Mouse (Mus musculus): ENCODE data around the gene Shc4.

The Shc4 gene

DNA sequence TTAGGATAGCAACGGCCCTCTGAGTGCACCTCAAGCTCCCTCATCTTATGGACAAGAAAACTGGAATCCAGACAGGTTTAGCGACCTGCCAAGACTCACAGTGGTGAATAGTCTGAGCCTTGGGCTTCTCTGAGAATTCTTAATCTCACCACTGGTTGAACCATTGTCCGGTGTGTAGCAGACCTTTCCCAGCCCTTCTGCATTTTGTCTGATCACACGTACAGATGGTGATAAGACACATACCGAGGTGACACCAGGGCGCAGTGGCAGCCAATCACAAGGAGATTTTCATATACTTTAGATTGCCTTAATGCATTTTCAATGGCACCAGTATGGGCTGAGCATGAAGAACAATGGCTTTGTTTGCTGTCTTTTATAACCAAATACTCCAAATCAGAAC is 95.5 kb downstream of the Shc4 start:
- no peak for DNase-seq

DNA sequence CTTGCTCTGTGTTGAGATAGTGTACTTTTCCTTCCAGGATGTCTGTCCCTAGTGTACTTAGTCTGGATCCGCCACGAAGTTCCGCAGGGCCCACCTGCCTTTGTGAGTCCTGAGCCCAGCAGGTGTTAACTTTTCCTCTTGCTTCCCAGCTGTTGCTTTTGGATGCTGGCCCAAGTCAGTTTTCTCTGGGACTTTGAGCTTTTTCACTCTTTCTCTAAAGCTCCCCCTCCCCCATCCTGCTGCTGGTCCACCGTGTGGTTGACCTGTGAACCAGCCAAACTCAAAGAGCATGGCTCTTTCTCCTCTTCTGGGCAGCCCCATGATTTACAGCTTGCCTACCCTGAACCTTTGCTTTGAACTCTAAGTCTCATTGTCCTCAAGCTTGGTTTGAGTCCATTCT is 97.4 kb downstream of the Shc4 start:
- DNase-seq = no peak

DNA sequence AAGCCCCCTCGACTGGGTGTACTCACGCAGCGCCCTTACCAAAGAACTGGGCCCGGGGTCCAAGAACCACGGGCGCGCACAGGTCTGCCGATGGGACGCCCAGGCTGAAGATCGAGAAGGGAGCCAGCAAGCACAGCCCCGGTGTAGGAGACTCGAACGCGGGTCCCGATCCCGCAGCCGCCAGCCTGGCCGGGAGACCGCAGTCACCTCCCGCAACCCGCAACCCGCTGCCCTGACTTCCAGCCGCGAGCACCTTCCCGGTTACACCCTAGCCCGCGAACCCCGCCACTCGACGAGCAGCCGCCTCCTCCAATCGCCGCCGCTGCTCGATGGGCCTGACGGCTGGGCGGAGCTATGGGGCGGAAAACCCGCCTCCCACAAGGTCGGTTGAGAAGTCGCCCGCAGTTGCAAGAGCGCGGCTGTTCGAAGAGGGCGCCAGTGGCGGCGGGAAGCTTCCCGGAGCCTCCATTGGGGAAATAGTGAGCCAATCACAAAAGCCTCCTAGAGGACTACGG is 99.1 kb downstream of the Shc4 start, which contains the start of gene Cep152:
TSS of gene Cep152 (minus strand) at position 277 of the 515 bp plus-strand sequence.
- peak; percentile 96 for DNase-seq

DNA sequence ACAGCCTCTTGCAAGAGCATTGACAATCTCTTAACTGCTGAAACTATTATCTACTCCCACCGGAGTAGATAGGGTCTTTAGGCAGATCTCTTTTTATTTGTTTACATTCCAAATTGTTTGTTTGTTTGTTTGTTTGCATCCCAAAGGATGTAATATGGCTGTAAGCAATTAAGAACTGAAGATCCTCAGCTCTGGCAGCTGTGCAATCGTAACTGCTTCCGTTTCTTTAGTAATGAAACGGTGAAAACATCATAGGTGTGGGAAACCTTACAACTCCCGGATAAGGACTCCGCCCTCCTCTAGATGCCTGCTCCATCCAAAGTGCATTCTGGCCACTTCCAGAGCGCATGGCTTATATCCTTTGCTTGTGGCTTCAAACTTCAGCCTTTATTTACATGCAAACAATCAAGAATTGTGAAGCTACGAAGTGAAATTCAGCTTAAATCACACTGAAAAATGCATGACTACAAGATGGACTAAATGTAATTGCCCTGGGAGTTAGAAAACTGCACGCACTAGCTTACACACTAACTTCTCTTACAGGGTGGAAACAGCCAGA is 99.7 kb downstream of the Shc4 start:
- no peak for DNase-seq

DNA sequence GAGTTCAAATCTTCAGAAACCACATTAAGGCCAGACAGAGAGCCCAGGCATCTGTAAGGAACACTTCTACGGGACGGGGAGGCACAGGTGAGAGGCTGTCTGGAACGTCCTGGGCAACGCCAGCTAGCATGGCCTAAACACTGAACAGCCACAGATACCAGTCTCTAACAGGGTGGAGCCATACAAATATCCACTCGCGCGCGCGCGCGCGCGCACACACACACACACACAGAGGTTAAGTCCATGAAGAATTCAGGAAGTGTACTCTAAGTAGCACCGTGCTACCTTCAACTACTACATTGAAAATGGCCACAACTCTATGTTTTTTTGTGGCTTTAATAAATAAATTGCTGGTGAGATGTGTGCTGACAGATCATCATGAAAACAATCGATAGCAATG is 100.7 kb downstream of the Shc4 start:
- DNase-seq = no peak

DNA sequence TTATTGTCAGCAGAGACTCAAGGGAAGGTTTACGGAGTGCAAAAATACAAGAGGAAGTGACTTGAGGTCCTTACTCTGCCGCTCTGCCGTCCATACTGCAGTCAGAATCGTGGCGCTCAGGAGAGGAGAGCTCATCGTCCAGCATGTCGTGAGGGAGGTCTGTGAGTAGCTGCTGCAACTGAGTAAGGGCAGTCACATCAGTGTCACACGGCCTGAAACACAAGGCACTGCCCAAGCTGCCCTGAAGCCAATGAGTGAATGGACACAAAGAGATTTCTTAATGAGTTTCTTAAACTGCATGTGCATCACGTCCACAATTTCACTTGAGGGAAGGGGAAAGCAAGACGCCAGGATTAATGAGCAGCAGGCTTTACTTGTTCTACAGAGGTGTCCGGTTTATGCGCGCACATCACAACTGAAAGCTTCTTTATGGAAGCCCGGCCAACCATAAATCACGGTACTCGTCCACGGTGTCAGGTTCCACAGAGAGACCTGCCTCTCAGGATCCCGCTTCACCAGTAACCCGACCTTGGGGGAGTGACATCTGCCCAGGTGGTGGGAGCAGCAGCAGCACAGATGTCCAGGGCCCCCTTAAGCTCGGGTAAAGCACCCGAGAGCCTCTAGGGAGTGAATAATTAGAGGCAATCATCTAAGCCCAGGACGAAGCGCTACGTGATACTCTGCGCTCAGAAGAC is 103.6 kb downstream of the Shc4 start:
- no peak for DNase-seq

DNA sequence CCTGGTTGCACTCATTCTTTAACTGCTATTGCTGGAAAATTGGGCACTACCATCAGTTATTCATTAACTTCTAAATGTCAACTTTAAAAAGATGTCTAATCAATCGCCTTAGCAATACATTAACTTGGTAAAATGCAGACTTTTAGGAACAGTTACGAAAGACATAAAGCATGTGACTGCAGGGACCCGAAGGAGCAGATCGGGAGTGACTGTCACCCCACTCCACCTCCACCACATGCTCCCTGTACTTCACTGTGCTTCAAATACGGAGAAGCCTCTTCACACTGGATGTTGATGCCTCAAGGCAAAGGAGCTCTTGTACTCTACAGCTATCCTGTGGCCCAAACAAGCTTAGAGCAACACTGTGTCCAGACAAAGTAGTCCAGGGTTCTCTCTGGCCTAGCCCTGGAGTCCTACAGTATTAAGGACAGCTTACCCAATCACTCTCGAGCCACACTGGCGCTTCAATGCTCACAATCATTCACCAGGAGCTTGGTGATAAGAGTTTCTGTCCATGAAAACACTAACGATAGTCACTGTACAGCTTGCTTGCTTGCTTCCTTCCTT is 108.0 kb downstream of the Shc4 start:
- no peak for DNase-seq

DNA sequence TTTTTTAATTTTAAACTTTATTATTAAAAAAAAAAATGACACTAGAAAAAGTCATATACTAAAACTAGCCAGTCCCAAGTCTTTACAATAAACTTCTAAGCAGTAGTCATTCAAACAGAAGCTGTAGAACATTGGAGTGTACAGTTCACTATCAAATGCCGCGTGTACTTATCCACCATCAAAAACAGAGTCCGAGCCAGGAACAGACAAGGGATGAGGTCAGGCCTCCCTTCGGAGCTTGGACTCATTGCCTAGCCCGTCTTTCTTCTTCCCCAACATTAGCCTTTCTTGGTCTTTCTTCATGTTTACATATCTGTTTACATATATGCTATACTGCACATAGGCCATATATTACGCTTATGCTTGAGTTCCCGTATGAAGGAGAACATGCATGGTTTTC is 108.5 kb downstream of the Shc4 start:
- no peak for DNase-seq

DNA sequence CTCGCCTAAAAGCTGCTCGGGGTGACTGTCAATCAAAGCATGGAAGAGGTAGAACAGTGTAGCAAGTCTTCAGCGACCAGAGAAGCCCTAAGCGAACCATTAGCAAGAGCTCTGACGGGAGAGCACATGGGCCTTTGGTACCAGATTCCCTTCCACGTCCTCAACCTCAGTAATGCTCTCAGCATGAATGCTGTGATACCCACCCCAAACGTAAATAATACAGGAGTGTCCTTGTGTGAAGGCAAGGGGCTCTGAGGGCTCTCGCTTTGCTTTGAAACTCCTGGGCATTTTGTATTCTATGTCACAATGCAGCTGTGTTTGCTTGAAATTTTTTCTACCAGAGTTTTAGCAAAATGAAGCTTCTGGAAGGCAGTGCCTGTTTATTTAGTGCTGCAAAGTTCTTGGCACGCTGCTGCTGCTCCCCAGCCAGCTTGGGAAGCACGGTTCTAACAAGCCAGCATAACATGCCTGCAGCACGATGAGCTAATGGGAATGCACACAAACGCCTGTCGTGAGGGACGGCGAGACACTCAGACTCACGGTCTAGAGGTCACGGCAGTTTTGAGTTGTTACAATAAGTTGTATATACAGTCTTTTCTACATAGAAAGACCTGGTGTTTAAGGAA is 117.6 kb downstream of the Shc4 start:
- DNase-seq = no peak

DNA sequence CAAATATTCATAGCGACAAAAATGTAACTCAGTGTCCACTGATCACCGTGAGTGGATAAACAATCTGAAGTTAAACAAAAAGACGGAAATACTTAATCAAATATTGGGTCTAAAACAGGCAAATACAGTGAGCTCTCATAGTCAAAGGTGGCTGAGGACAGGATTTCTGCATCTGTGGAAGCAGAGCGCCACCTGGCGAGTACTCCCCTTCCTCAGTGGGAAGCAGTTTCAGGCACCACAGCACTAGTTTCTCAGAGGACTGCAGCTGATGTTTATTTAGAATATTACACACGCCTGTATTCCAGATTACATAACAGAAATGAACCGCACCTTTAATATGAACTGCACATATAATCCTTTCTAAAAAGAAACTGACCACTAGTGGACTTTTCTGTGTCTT is 119.3 kb downstream of the Shc4 start:
- DNase-seq = no peak

DNA sequence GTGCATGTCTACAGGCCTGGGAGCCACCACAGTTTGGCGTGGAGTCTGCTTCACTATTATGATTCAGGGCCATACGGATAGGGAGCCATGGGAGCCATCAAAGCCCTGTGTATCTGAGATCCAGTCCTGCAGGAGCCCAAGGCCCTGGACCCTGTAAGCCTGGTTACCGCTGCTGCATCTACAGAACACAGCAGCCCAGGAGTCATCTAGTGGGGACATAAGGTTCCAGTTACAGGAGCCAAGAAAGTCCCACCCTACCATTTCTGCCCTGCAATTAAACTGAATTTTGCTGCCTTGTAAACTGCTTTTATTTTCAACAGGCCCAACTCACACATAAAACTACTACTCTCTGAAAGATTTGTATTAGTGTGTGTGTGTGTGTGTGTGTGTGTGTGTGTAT is 121.0 kb downstream of the Shc4 start:
- no peak for DNase-seq

DNA sequence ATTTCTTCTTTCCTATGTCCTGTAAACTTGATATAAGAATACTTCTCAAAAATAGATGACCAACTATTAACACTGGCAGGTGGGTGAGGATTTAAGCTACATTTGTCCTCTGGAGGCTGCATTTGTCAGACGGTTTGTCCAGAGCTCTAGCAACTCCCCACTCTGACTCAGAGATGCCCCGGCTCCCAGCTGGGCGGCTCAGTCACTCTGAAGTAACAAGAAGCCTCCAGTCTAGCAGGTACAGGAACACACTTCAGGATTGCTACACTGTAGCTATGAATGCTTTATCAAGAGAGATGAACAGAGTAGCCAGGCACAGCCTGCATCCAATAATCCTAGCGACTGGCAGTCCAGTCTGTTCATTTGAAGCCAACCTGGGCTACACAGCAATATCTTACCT is 125.0 kb downstream of the Shc4 start:
- DNase-seq = no peak

DNA sequence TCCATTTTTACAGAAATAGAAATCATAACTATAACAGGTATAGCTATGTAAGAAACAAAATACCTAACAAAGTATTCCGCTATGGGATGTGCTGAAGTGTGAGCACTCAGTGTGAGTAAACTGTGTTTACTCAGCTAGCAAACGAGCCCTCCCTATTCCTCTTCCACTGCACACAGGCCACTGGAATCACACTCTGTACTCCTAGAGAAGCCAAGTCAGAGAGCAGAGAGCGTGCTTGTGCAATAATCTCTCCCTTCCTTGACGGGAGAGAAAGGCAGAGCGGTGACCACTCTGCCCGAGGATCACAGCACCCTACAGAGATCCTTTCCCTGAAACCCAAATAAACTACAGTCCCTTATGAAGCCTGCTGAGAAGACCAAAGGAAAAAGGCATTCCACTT is 125.7 kb downstream of the Shc4 start:
- DNase-seq = no peak

DNA sequence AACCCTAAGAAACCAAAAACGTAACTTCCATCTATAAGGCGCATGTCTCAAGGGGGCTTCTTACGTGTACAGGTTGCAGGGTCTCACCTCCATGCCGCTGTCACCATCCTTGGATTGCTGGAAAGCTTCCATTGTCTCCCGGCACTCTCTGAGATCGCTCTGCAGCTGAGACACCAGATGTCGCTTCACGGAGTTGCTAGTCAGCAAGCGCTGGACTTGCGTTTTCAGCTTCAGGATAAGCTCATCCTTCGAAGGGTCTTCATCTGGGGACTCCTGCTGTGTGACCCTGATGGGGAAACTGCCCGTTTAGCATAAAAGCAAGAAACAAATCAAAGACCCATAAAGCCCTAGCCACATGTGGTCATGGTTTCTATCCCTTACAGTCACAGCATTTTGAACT is 129.2 kb downstream of the Shc4 start:
- no peak for DNase-seq

DNA sequence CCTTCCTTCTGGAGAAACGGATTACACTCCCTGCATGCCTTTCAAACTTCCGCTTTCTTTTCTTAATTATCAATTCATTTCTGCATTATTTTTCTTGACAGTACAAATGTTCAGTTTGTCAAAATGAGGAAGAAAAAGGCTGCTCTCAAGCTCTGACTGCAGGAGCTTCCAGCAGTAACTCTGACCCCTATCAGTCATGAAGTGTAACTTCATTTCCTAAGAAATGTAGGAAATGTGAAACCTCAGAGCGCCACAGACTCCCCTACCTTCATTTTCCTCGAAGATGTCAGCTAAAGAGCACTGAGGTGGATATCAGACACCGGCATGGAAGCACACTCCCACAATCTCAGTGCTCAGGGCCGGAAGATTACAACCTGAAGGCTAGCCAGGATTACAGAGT is 129.9 kb downstream of the Shc4 start:
- no peak for DNase-seq

DNA sequence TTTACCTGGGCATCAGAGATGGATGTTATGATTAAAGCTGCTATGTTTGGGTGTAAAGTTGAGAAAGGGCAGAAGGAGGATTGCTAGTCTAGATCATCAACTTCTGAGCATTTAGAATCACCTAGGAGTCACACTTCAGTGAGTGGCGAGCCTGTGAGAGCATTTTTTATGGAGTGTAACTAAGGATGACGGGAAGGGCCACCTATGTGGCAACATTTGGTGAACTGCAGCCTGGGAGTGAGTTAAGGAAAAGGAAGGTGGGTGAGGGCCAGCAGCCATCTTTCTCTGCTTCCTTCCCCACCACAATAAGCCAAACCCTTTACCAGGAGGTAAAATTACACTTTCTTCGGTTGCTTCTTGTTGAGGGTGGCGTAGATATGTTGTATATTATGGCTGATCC is 132.1 kb downstream of the Shc4 start:
- no peak for DNase-seq

DNA sequence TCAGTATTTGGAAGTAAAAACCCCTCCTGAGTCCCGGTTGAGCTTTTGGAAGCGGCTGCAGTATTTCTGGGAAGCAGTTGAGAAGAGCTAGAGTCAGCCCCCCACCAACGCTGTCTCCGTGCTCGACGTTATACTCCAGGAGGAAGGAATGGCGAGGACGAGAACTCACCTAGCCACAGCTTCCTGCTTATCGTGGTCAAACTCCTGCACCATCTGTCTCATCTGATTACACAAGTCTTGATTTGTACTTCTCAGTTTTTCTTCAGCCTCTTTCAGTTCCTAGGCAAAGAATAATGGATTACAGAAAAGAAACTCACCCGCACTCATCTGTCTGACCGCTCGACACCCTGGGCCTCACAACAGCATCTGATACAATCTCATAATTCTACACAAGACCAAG is 134.7 kb downstream of the Shc4 start:
- no peak for DNase-seq

DNA sequence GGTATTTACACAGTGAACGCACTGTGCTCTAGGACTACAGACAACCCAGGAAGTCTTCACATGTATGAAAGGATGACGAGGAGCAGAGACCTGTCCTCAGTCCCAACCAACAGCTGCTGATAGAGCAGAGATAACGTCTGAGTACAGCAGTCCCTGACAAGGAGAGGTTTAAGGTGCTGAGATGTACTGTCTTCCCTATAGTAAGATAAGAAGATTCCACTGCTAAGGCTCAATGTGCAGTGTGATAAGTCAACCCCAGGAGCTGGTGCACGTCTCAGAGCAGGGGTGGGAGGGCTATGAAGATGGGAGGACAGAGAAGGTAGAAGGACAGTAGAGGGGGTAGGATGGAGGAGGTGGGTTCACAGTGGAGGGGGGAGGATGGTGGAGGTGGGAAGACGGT is 142.9 kb downstream of the Shc4 start:
- no peak for DNase-seq

DNA sequence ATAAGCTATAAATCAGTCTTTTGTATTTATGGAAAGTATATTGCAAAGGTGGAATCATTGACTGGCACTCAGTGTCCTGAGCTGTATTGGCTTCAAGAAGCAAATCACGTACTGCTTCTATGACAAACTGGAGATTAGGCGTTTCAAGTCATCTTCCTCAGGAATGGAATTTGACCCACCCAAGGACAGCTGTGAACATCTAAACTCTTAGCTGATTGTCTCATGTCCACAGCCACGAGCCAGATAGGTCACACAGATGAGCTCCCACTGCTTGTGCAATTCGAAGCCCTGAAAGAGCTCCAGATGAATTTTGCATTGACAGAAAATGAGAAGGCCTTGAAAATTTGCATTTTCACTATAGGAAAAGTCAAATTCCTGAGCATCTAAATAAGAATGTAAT is 146.3 kb downstream of the Shc4 start:
- no peak for DNase-seq
